Mouse (Mus musculus): ENCODE data around the gene Zbtb3. TPM values are rescaled to one million over a fixed set of nuclear protein-coding genes. Genes with fewer than 3 reads are reported as not detected.

The Zbtb3 gene
- total RNA-seq, 2 experiments from 2014 or later, result 0.82 to 1.1 TPM

- peak overlapping the region; percentile 67 for H3K4me3 ChIP-seq
- peak overlapping the region; percentile 88 for H3K27ac ChIP-seq
- DNase-seq, result peak; percentile 81
- TF ChIP-seq CTCF (IDR thresholded peaks at IDR 0.05), result no peak
- intact Hi-C loops (cut with DNase I), result no loop called here
Measured at GRCm38 (mm10) chr19:8852236-8852928, 50.0 kb downstream of the Zbtb3 start.

- peak overlapping the region; percentile 67 for H3K4me3 ChIP-seq
- DNase-seq, result no peak
- H3K27ac ChIP-seq, result no peak overlapping the region
- TF ChIP-seq CTCF (IDR thresholded peaks at IDR 0.05), result no peak
- intact Hi-C loops (cut with DNase I), result no loop called here
Measured at GRCm38 (mm10) chr19:8853117-8853516, 50.8 kb downstream of the Zbtb3 start.

Other genes starting within 250 kb of the Zbtb3 start
- not detected for gene Slc22a8, start 211.3 kb upstream of the Zbtb3 start, total RNA-seq (2021)
- gene Slc22a6, start 184.5 kb upstream of the Zbtb3 start, total RNA-seq (2021), result not detected
- not detected for gene Chrm1, start 138.8 kb upstream of the Zbtb3 start, total RNA-seq (2021)
- 10 to 100 TPM; 33.9 to 35.1 TPM for gene Slc3a2, start 79.2 kb upstream of the Zbtb3 start, total RNA-seq (2021)
- gene Wdr74, start 66.7 kb upstream of the Zbtb3 start, total RNA-seq (2021), result 10 to 100 TPM; 15.4 to 16.4 TPM
- not detected for gene 1700092M07Rik, start 61.8 kb upstream of the Zbtb3 start, total RNA-seq (2021)
- 10 to 100 TPM; 20.8 to 22.1 TPM for gene Stx5a, start 61.1 kb upstream of the Zbtb3 start, total RNA-seq (2021)
- gene Nxf1, start 45.5 kb upstream of the Zbtb3 start, total RNA-seq (2021), result 10 to 100 TPM; 37.8 to 41.5 TPM
- gene Tmem223, start 31.6 kb upstream of the Zbtb3 start, total RNA-seq (2021), result 100 to 1,000 TPM in 1 of 2 experiments, 10 to 100 TPM in 1; 77.2 to 118 TPM
- 10 to 100 TPM in 1 of 2 experiments, 1 to 10 TPM in 1; 7.4 to 10.6 TPM for gene Tmem179b, start 28.1 kb upstream of the Zbtb3 start, total RNA-seq (2021)
- 1 to 10 TPM; 5.2 to 6.7 TPM for gene Taf6l, start 16.1 kb upstream of the Zbtb3 start, total RNA-seq (2021)
- gene Polr2g, start 4.0 kb upstream of the Zbtb3 start, total RNA-seq (2021), result 10 to 100 TPM; 35.6 to 42.6 TPM
- 10 to 100 TPM; 11.9 to 12.6 TPM for gene Ttc9c, start 16.8 kb downstream of the Zbtb3 start, total RNA-seq (2021)
- 10 to 100 TPM; 40.1 to 49.4 TPM for gene Hnrnpul2, start 17.5 kb downstream of the Zbtb3 start, total RNA-seq (2021)
- not detected for gene AC129217.1, start 27.2 kb downstream of the Zbtb3 start, total RNA-seq (2021)
- 10 to 100 TPM; 16.8 to 18.4 TPM for gene Bscl2, start 34.9 kb downstream of the Zbtb3 start, total RNA-seq (2021)
- not detected for gene Gng3, start 36.6 kb downstream of the Zbtb3 start, total RNA-seq (2021)
- 1 to 10 TPM; 7.3 to 7.8 TPM for gene Lrrn4cl, start 48.2 kb downstream of the Zbtb3 start, total RNA-seq (2021)
- gene Ubxn1, start 68.9 kb downstream of the Zbtb3 start, total RNA-seq (2021), result 100 to 1,000 TPM; 199 to 235 TPM
- gene Uqcc3, start 78.4 kb downstream of the Zbtb3 start, total RNA-seq (2021), result 10 to 100 TPM; 57.7 to 59.0 TPM
- gene Lbhd1, start 81.2 kb downstream of the Zbtb3 start, total RNA-seq (2021), result 1 to 10 TPM in 1 of 2 experiments, under 1 TPM in 1; 0.99 to 6.1 TPM
- not detected for gene Gm49403, start 81.4 kb downstream of the Zbtb3 start, total RNA-seq (2021)
- 10 to 100 TPM; 11.8 to 13.5 TPM for gene 1810009A15Rik, start 86.3 kb downstream of the Zbtb3 start, total RNA-seq (2021)
- gene Gm49416, start 86.4 kb downstream of the Zbtb3 start, total RNA-seq (2021), result 1 to 10 TPM in 1 of 2 experiments, under 1 TPM in 1; 0.61 to 5.3 TPM
- 10 to 100 TPM; 10.6 to 12.5 TPM for gene Ints5, start 90.5 kb downstream of the Zbtb3 start, total RNA-seq (2021)
- gene Ganab, start 95.5 kb downstream of the Zbtb3 start, total RNA-seq (2021), result 10 to 100 TPM; 21.6 to 26.4 TPM
- gene B3gat3, start 117.8 kb downstream of the Zbtb3 start, total RNA-seq (2021), result 10 to 100 TPM; 32.2 to 35.7 TPM
- gene Rom1, start 126.8 kb downstream of the Zbtb3 start, total RNA-seq (2021), result 1 to 10 TPM; 7.3 TPM
- gene Eml3, start 127.0 kb downstream of the Zbtb3 start, total RNA-seq (2021), result 1 to 10 TPM; 3.4 to 6.2 TPM
- gene Mta2, start 139.3 kb downstream of the Zbtb3 start, total RNA-seq (2021), result 10 to 100 TPM; 23.5 to 27.2 TPM
- 10 to 100 TPM in 1 of 2 experiments, 1 to 10 TPM in 1; 7.9 to 10.4 TPM for gene Tut1, start 151.3 kb downstream of the Zbtb3 start, total RNA-seq (2021)
- gene Eef1g, start 164.5 kb downstream of the Zbtb3 start, total RNA-seq (2021), result 100 to 1,000 TPM; 423 to 463 TPM
- gene Ahnak, start 186.7 kb downstream of the Zbtb3 start, total RNA-seq (2021), result 100 to 1,000 TPM; 212 to 217 TPM